Mouse (Mus musculus) heart, postnatal 10 days (tissue): ENCODE data around the gene Vstm2l. TPM values are rescaled to one million over a fixed set of nuclear protein-coding genes. Genes with fewer than 3 reads are reported as not detected.

Source experiments
- DNase-seq, 2 experiments: peaks; one replicate each; pipeline ENCODE4 v3.0.0; 2021
- intact Hi-C: fragments of 180-260 bp; cut with DNase I; formaldehyde crosslinking; loops from one replicate; pipeline ENCODE4 v1.15.1; 2025
- total RNA-seq, 2 experiments: library from RNA; stranded (reverse); gene quantifications; 2 replicates each; pipeline ENCODE4 v1.2.3; 2021

Gene Vstm2l
- total RNA-seq, 2 experiments from 2014 or later, result 0.20 TPM; not detected in 1

DNA sequence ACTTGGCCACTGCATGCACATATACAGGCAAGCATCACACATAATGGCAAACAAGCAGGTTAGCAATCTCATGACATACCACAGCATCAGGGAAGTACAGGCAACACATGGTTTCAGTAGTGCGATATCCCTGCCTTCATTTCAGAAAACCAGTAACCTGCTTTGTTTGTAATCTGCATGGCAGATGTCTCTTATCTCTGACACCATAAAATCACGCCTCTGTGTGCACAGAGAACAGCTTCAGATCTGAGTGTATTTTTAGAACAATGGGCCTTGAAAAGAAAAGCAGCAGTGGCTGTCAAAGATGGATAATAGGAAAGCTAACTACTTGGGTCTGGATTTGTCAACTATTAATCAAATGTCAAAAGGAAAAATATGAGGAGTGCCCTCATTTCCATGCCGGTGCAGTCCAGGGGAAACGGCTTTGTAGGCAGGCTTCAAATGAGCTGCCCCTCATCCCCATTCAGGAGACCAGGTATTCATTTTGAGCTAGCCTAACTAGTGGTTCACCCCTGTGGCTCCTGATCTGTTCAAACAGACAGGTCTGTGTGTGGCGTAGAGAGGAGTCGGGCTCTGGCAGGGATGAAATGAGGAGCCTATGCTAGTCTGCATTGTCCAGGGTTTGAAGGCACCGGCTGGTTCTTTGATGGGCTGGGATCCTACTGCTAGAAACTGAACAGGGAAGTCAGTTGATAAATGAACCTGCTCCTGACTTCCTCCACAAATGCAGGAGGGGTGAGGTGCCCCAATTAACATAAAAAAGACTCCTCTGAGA, 74.2 kb downstream of the Vstm2l start:
- DNase-seq, result no peak
- intact Hi-C loops, result no loop called here

DNA sequence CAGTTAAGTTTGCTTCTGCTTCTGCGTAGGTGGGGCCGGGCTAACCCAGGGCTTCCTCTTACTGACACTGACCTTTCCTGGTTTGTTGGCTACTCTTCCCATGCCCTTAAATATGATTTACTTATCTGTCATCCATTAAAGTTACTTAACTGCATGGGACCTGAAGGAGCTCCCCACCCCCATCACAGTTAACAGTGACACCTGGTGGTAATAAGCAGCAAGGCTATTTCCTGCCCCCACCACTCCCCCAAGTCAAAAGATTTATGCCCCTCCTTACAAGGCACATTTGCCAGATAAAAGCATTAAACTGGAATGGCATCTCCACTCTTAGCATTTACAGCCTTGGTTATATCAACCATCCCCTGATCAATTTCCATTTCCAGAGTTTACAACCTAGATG, 75.5 kb downstream of the Vstm2l start:
- DNase-seq, result peak in 1 of 2 experiments; percentile 21
- intact Hi-C loops, result loop anchor here (2.0 kb wide), 1 partner anchor 353 kb away; no protein-coding TSS in a partner anchor

DNA sequence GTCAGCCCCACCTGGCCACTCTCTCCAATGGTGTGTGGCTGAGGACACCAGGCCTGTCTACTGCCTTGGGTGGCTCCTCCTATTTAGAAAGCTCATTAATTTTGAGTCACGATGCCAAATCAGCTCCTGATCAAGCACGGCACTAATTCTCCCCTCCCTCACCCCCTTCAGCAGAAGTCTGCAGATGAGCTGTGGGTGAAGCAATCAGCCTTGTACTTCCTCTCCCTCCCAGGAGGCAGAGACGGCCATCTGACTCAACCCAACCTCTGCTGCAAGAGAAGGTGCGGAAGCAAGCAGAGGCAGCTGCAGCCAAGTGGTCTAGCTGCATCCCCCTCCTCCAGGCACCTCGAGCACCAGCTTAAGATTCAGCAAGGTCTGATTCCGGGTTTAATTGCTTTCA, 76.6 kb downstream of the Vstm2l start:
- no peak for DNase-seq
- intact Hi-C loops, result loop anchor here (2.0 kb wide), 1 partner anchor 354 kb away; no protein-coding TSS in a partner anchor

- intact Hi-C loops, result no loop called here
- no peak for DNase-seq
Observed at GRCm38 (mm10) chr2:157992501-157992900, 78.0 kb downstream of the Vstm2l start.

Other genes with a start within 250 kb of the Vstm2l start
- gene Ctnnbl1, start 177.3 kb upstream of the Vstm2l start, total RNA-seq, result 10 to 100 TPM; 14.0 to 14.7 TPM
- gene Tti1, start 113.8 kb downstream of the Vstm2l start, total RNA-seq, result 10 to 100 TPM; 21.3 to 26.1 TPM
- 10 to 100 TPM; 30.0 to 32.4 TPM for gene Rprd1b, start 113.8 kb downstream of the Vstm2l start, total RNA-seq
- gene Tgm2, start 231.8 kb downstream of the Vstm2l start, total RNA-seq, result 100 to 1,000 TPM; 162 to 208 TPM